Mouse (Mus musculus) inflammation-experienced regulatory T-cells (primary cell): ENCODE results near the gene Ei24. TPM values are rescaled to one million over a fixed set of nuclear protein-coding genes. Genes with fewer than 3 reads are reported as not detected.

ENCODE experiments used
- polyA plus RNA-seq, 2 experiments: library from polyadenylated mRNA; unstranded; fragments of 100-300 nt; shearing (Covaris generic); gene quantifications; one replicate each; pipeline ENCODE4 v1.2.1; 2017

Gene Ei24
- polyA plus RNA-seq: 10 to 100 TPM; 64.8 to 76.0 TPM

DNA sequence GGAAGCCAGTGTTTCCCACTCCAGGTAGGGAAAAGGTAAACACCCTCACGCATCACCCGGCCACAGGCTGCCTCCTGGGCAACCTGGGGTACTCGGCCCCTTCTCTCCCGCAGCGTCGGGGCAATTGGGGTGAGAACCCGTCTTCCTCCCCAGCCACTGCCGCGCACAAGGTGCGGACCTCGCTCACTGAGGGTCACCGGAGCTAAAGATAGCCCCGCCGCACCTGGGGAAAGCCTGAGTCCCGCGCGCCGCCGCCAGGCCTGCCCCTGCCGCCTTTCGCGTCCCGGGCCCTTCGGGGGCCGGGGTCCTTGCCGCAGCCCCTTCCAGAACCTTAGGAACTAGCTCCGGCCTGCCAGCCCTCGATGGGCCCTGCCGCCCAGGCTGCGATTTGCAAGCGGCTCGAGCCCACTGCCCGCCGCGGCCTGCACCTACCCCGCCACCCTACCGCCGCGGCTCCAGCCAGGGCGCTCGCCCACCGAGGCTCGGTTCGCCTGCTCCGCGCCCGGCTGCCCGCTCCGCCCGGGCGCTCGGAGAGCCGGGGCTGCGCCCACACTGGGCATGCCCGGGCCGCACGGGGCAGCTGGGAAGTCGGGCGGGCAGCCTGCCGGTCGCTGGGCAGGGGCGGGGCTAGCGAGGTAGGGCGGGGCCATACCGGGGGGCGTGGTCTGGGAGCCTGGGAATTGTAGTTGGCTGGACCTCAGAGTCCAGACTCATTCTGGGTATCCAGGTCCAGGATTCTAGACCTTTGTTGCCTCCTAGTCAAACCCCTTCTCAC is at the start of gene Ei24:
TSS of gene Ei24 (minus strand) at position 613 of the 775 bp plus-strand sequence.

DNA sequence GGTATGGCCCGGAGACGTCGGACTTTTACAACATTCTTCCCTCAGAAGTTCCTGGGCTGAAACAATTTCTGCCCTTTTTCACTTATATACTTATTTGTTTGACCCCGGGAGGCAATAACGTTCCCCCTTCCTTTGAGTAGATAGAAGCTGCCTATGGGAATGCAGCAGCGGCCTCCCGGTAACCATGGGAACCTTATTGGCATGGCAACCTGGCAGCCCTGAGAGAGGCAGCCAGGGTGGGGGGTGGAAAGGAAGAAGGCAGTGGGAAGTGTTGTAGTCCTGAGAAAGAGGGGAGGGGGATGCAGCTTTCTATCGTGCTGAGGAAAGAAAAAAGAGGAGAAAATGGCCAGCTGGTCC is 24.4 kb upstream of the Ei24 start, which contains the start of gene Fez1:
TSS of gene Fez1 (plus strand) at position 221 of the 357 bp plus-strand sequence.

GRCm38 (mm10) chr9:36767203-36768143 is 29.7 kb downstream of the Ei24 start, which contains the start of gene Stt3a:
TSS of gene Stt3a (minus strand) at chr9:36767679.

Other genes with a start within 250 kb of the Ei24 start
- gene Gm17689, start 214.8 kb downstream of the Ei24 start, polyA plus RNA-seq: not detected
- not detected for gene A630095E13Rik, start 154.0 kb downstream of the Ei24 start, polyA plus RNA-seq
- not detected for gene Acrv1, start 104.2 kb downstream of the Ei24 start, polyA plus RNA-seq
- gene Chek1, start 70.3 kb downstream of the Ei24 start, polyA plus RNA-seq: 1 to 10 TPM; 2.0 to 6.4 TPM
- 100 to 1,000 TPM; 204 to 225 TPM for gene Stt3a, start 29.7 kb downstream of the Ei24 start, polyA plus RNA-seq
- gene Fez1, start 24.5 kb upstream of the Ei24 start, polyA plus RNA-seq: 1 to 10 TPM in 1 of 2 experiments, under 1 TPM in 1; 0.37 to 3.0 TPM